Mouse (Mus musculus): ENCODE measurements around the gene H2-Q7. TPM values are rescaled to one million over a fixed set of nuclear protein-coding genes. Genes with fewer than 3 reads are reported as not detected.
"Not testable (repeated sequence)": the region's sequence is repeated elsewhere in the genome, so short reads cannot be mapped to it uniquely, and the experiment has no call there.

H2-Q7 gene
- total RNA-seq (2021) = under 1 TPM; 0.47 to 0.57 TPM
- long read RNA-seq, experiment 1 = 0 reads
- long read RNA-seq, experiment 2 = 0 reads

DNA sequence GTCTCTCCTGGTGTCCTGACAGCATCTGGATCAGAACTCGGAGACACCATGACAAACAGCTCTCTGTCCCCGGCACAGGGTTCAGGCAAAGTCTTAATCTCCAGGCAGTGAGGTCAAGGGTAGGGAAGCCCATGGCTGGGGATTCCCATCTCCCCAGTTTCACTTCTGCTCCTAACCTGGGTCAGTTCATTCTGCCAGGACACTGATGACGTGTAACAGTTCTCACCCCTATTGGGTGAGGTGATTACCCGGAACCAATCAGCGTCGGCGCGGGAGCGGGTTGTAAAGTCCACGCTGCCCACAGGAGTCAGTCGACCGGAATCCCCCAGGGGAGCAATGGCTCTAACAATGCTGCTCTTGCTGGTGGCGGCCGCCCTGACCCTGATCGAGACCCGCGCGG, at the start of gene H2-Q7:
H2-Q7 (plus strand) TSS at position 271 of the 400 bp plus-strand sequence.
- peak within 1 kb of the TSS; percentile 36 for H3K4me3 ChIP-seq
- DNase-seq (ENCODE audit: extremely low spot score in 1 of 2, low spot score in 2 of 2) = peak; percentile 47 to 48
- intact Hi-C loops (cut with DNase I); H3K27ac ChIP-seq: not testable (repeated sequence)

DNA sequence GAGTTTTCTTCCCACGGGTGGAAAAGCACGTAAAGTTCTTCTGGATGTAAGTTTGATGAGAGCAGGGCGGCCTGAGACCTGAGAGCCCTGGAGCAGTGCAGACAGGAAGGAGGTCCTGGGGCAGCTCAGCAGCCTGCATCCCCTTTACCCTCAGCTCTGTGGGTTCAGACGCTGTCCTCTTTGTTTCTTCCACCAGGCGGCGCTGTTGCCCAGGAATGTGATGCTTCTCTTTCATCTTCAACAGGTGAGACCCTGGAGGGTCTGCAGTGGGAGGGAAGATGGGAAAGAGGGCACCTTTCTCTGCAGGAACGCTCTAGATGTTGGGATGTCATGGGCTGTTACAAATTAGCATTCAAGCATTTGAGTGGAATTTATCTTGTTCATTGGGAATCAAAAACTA, 49.2 kb upstream of the H2-Q7 start:
- H3K4me3 ChIP-seq; H3K27ac ChIP-seq; intact Hi-C loops (cut with DNase I); DNase-seq (ENCODE audit: extremely low spot score in 1 of 2, low spot score in 2 of 2): not testable (repeated sequence)
- TF ChIP-seq CTCF (IDR thresholded peaks at IDR 0.05) = peak; percentile 41

DNA sequence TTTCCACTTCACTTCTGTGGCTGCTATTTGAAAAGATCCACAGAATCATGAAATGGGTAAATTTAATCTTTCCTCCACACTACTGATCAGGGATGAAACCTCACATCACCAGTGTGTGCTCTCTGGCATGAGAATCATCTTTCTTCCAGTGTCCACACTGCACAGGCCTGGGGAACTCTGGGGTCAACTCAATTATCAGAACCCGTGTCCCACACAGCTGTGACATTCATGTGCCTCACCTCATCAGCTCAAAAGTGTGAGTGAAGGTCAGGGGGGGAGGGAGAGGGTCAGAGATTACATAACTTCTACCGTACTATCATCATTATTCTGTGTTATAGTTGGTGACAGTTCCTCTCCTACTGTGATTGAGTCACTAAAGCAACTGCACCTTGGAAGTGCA, 46.3 kb upstream of the H2-Q7 start:
- H3K27ac ChIP-seq; DNase-seq (ENCODE audit: extremely low spot score in 1 of 2, low spot score in 2 of 2); intact Hi-C loops (cut with DNase I); H3K4me3 ChIP-seq: not testable (repeated sequence)

DNA sequence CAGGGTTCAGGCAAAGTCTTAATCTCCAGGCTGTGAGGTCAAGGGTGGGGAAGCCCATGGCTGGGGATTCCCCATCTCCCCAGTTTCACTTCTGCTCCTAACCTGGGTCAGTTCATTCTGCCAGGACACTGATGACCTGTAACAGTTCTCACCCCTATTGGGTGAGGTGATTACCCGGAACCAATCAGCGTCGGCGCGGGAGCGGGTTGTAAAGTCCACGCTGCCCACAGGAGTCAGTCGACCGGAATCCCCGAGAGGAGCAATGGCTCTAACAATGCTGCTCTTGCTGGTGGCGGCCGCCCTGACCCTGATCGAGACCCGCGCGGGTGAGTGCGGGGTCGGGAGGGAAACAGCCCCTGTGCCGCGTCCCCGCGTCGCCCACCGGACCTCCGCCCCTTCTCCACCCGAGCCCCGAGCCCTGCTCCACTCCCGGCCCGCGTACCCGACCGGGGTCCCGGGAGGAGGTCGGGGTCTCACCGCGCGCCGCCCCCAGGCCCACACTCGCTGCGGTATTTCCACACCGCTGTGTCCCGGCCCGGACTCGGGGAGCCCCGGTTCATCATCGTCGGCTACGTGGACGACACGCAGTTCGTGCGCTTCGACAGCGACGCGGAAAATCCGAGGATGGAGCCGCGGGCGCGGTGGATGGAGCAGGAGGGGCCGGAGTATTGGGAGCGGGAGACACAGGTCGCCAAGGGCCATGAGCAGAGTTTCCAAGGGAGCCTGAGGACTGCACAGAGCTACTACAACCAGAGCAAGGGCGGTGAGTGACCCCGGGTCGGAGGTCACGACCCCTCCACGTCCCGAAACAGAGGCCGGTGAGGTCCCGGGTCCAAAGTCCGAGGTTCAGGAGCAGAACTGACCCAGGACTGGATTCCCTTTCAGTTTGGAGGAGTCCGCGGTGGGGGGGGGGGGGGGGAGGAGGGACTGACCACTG, 44.8 kb upstream of the H2-Q7 start:
- intact Hi-C loops (cut with DNase I); DNase-seq (ENCODE audit: extremely low spot score in 1 of 2, low spot score in 2 of 2); H3K27ac ChIP-seq; H3K4me3 ChIP-seq: not testable (repeated sequence)

DNA sequence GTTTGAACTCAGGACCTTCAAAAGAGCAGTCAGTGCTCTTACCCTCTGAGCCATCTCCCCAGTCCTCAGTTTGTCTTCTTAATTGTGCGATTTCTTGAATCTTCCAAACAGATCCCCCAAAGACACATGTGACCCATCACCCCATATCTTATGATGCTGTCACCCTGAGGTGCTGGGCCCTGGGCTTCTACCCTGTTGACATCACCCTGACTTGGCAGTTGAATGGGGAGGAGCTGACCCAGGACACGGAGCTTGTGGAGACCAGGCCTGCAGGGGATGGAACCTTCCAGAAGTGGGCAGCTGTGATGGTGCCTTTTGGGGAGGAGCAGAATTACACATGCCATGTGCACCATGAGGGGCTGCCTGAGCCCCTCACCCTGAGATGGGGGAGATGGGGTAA, 42.0 kb upstream of the H2-Q7 start:
- intact Hi-C loops (cut with DNase I); H3K4me3 ChIP-seq; H3K27ac ChIP-seq; DNase-seq (ENCODE audit: extremely low spot score in 1 of 2, low spot score in 2 of 2): not testable (repeated sequence)

DNA sequence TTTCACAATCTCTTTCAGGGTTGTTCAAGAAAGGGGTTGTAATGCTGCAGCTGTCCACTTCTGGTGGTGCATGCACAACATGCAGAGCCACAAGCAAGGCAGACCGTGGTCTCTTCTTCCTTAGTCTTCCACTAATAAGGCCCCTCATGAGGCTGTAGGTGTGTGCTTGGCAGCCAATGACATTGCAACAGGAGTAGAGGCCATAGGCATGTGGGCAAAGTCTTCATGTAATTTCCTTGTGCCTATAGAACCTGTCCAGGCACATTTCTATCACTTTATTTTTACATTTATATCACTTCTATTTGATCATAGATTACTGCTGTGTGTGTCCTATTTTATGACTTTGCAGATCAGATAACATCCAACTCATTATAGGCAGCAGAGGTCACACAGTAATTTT, 25.9 kb upstream of the H2-Q7 start:
- H3K4me3 ChIP-seq; DNase-seq (ENCODE audit: extremely low spot score in 1 of 2, low spot score in 2 of 2); intact Hi-C loops (cut with DNase I); H3K27ac ChIP-seq: not testable (repeated sequence)

DNA sequence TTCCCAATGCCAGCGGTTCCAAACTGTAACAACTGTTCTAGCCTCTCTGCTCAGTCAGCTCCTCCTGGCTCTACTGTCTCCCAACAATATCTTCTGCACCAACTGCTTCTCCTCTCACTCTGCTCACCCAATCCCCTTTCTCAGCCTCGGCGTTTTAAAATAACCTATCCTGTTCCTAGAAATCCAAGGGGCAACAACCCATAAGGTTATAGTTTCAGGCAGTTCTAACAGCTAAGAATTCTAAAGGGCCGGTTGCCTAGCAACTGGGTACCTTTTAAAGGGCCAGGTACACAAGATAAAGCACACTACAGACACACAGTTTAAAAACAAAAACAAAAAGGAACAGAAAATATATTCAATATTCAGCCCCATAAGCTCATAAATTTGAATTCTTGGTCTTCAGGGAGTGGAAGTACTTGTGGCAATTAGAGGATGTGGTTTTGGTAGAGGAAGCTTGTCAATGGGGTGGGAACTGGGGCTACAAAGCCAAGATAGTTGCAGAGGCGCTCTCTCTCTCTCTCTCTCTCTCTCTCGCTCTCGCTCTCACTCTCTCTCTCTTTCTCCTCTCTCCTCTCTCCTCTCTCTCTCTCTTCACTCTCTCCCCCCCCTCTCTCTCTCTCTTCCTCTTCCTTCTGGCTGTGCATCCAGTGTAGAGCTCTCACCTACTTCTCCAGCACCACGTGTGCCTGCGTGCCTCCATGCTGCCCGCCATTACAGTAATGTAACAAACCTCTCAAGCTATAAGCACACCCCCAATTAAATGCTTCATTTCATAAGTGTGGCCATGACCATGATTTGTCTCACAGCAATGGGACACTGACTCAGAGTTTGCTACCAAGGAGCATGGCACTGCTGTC, 23.5 kb upstream of the H2-Q7 start:
- H3K4me3 ChIP-seq; H3K27ac ChIP-seq; DNase-seq (ENCODE audit: extremely low spot score in 1 of 2, low spot score in 2 of 2); intact Hi-C loops (cut with DNase I): not testable (repeated sequence)

DNA sequence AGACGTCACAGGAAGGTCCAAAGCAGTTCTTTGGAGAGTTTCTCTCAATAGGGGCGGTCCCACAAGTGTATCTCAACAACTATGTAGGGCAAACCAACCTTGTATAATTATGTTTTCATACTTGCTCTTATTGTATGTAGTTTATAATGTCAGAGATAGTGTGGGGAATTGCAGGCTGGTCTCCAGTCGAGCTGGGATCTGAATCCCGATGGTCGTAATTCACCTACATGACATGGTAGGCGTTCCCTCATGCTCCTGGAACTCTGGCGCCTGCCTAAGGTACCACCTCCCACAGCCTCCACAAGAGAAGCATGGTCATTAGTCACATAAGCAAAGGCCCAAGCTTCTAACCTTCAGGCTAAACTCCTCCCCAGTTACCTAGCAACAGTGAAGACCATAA, 20.2 kb upstream of the H2-Q7 start:
- H3K27ac ChIP-seq = no peak overlapping the region
- intact Hi-C loops (cut with DNase I) = no loop called here
- no peak overlapping the region for H3K4me3 ChIP-seq
- TF ChIP-seq CTCF (IDR thresholded peaks at IDR 0.05) = no peak
- DNase-seq (ENCODE audit: extremely low spot score in 1 of 2, low spot score in 2 of 2) = no peak

DNA sequence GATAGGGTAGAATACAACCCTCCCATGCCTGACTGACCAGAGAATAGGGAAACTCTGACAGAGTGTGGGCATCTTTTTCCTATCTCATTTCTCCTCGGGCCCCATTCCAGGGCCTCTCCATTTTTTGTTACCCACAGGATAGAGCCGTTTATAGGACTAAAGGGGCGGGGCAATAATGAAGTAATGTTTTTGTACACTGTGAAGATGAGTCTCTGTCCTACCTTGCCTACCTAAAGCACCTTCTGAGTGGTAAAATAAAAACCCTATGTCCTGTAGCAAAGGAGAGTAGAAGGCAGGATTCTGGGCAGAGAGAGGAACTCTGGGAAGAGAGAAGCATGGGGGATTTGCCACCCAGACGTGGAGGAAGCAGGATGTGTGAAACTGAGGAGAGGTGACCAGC, 19.4 kb upstream of the H2-Q7 start:
- intact Hi-C loops (cut with DNase I); H3K4me3 ChIP-seq; H3K27ac ChIP-seq; DNase-seq (ENCODE audit: extremely low spot score in 1 of 2, low spot score in 2 of 2): not testable (repeated sequence)

DNA sequence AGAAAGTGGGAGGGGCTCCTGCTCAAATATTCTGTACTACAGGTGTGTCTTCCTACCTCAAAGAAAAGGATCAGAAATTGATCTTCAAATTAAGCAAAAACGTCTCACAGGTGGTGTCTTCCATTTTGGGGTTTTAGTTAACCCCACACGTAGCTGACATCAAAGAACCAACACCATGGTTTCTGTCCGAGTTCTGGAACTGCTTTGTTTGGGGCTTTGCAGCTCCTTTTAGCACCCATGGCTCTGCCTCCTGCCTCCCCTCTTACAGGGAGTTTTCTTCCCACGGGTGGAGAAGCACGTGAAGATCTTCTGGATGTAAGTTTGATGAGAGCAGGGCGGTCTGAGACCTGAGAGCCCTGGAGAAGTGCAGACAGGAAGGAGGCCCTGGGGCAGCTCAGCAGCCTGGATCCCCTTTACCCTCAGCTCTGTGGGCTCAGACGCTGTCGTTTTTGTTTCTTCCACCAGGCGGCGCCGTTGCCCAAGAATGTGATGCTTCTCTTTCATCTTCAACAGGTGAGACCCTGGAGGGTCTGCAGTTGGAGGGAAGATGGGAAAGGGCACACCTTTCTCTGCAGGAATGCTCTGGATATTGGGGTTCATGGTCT, 18.6 kb upstream of the H2-Q7 start:
- H3K4me3 ChIP-seq; intact Hi-C loops (cut with DNase I); DNase-seq (ENCODE audit: extremely low spot score in 1 of 2, low spot score in 2 of 2); H3K27ac ChIP-seq: not testable (repeated sequence)
- TF ChIP-seq CTCF (IDR thresholded peaks at IDR 0.05) = peak; percentile 69

DNA sequence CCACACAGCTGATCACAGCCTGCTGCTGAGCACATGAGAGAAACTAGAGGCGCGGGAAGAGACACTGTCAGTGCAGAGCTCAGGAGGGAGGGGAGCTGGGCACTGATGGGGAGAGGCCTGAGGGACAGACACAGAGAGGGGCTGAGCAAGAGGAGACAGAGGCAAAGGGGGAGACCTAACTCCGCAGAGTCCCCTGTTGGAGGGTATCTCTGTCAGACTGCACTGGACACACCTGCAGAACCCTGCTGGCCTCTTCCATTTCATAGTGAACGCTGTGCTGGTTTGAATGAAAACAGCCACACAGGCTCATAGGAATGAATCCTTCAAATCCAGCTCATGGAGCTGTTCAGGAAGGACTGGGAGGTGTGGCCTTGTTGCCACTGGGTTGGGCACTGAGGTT, 17.6 kb upstream of the H2-Q7 start:
- DNase-seq (ENCODE audit: extremely low spot score in 1 of 2, low spot score in 2 of 2) = peak in 1 of 2 experiments; percentile 5
- H3K27ac ChIP-seq; intact Hi-C loops (cut with DNase I); H3K4me3 ChIP-seq: not testable (repeated sequence)

DNA sequence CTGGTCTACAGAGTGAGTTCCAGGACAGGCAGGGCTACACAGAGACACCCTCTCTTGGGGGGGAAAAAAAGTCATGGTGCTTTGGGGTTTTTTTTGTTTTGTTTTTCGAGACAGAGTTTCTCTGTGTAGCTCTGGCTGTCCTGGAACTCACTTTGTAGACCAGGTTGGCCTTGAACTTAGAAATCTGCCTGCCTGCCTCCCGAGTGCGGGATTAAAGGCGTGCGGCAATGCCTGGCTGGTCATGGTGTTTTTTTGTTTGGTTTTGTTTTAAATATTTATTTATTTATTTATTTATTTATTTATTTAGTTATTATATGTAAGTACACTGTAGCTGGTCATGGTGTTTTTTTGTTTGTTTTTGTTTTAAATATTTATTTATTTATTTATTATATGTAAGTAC, 16.6 kb upstream of the H2-Q7 start:
- intact Hi-C loops (cut with DNase I); H3K27ac ChIP-seq; H3K4me3 ChIP-seq; DNase-seq (ENCODE audit: extremely low spot score in 1 of 2, low spot score in 2 of 2): not testable (repeated sequence)

DNA sequence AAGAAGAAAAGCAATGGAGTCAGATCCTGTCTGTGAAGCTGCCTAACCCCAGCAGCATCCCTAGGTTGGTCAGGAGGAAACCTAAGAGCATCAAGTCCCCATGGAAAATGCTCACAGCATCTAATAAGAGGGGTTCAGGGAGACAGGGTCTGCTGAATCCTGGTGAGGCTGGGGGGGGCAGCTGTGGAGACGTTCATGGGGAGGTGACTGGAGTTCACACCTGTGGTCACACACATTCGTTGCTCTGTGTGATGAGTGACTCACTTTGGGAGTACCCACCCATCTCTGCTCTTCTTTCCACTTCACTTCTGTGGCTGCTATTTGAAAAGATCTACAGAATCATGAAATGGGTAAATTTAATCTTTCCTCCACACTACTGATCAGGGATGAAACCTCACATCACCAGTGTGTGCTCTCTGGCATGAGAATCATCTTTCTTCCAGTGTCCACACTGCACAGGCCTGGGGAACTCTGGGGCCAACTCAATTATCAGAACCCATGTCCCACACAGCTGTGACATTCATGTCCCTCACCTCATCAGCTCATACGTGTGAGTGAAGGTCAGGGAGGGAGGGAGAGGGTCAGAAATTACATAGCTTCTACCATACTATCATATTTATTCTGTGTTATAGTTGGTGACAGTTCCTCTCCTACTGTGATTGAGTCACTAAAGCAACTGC, 15.7 kb upstream of the H2-Q7 start:
- intact Hi-C loops (cut with DNase I); H3K27ac ChIP-seq; H3K4me3 ChIP-seq: not testable (repeated sequence)
- DNase-seq (ENCODE audit: extremely low spot score in 1 of 2, low spot score in 2 of 2) = peak in 1 of 2 experiments; percentile 6

DNA sequence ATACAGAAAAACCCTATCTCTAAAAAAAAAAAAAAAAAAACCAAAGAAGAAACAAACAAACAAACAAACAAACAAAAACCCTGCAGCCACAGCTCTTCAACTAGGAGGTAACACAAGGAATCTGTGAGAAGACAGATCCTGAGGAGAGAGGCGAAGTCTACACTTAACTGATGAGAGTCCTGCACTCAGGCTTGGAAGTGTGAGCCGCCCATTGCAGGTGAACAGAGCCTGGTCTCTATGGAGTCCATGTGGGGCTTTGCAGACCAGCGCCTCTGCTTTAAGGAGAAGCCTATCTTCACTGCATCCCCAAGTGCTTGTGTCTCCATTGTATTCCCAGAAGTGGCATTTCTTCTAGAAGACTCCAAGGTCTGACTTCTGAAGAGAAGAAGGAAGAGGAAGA, 14.8 kb upstream of the H2-Q7 start:
- intact Hi-C loops (cut with DNase I); DNase-seq (ENCODE audit: extremely low spot score in 1 of 2, low spot score in 2 of 2); H3K4me3 ChIP-seq; H3K27ac ChIP-seq: not testable (repeated sequence)

DNA sequence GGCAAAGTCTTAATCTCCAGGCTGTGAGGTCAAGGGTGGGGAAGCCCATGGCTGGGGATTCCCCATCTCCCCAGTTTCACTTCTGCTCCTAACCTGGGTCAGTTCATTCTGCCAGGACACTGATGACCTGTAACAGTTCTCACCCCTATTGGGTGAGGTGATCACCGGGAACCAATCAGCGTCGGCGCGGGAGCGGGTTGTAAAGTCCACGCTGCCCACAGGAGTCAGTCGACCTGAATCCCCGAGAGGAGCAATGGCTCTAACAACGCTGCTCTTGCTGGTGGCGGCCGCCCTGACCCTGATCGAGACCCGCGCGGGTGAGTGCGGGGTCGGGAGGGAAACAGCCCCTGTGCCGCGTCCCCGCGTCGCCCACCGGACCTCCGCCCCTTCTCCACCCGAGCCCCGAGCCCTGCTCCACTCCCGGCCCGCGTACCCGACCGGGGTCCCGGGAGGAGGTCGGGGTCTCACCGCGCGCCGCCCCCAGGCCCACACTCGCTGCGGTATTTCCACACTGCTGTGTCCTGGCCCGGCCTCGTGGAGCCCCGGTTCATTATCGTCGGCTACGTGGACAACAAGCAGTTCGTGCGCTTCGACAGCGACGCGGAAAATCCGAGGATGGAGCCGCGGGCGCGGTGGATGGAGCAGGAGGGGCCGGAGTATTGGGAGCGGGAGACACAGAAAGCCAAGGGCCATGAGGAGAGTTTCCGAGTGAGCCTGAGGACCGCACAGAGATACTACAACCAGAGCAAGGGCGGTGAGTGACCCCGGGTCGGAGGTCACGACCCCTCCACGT, 14.1 kb upstream of the H2-Q7 start, which contains the start of gene H2-Q6:
H2-Q6 (plus strand) TSS at position 227 of the 793 bp plus-strand sequence.
- intact Hi-C loops (cut with DNase I); DNase-seq (ENCODE audit: extremely low spot score in 1 of 2, low spot score in 2 of 2); H3K27ac ChIP-seq: not testable (repeated sequence)
- peak within 1 kb of the TSS; percentile 24 for H3K4me3 ChIP-seq
